Mouse (Mus musculus) layer of hippocampus, adult 2 months (tissue): ENCODE results near the gene E130308A19Rik. TPM values are rescaled to one million over a fixed set of nuclear protein-coding genes. Genes with fewer than 3 reads are reported as not detected.

ENCODE experiments used
- DNase-seq, 2 experiments: peaks; one replicate each; pipeline ENCODE4 v3.0.0; 2022; ENCODE audit warnings: low spot score in 2 of 2
- H3K27ac ChIP-seq: fragments of 200-600 bp; 2 replicates; pipeline ENCODE4 v1.8.1; 2022
- H3K4me3 ChIP-seq: fragments of 200-600 bp; 2 replicates; pipeline ENCODE4 v1.8.1; 2022; ENCODE audit warnings: mild to moderate bottlenecking
- CTCF ChIP-seq: fragments of 200-600 bp; conservative IDR thresholded peaks from 2 replicates; pipeline ENCODE4 v1.8.1; 2022; ENCODE audit warnings: antibody characterized with exemption, mild to moderate bottlenecking, moderate library complexity
- total RNA-seq, 2 experiments: library from RNA; stranded (reverse); gene quantifications; 2 replicates each; pipeline ENCODE4 v1.2.3; 2021

The E130308A19Rik gene
- total RNA-seq, 2 experiments from 2014 or later = 12.8 to 13.6 TPM

- no peak overlapping the region for H3K4me3 ChIP-seq
- no peak for DNase-seq
- H3K27ac ChIP-seq = no peak overlapping the region
- TF ChIP-seq CTCF = no peak
Measured at GRCm38 (mm10) chr4:59727878-59728261, 101.9 kb downstream of the E130308A19Rik start.

GRCm38 (mm10) chr4:59728839-59729238 is 102.8 kb downstream of the E130308A19Rik start:
- no peak for DNase-seq
- TF ChIP-seq CTCF = no peak
- H3K4me3 ChIP-seq = no peak overlapping the region
- no peak overlapping the region for H3K27ac ChIP-seq

GRCm38 (mm10) chr4:59731544-59731943 is 105.5 kb downstream of the E130308A19Rik start:
- no peak for TF ChIP-seq CTCF
- DNase-seq = no peak
- H3K4me3 ChIP-seq = no peak overlapping the region
- no peak overlapping the region for H3K27ac ChIP-seq

- no peak overlapping the region for H3K27ac ChIP-seq
- peak; percentile 57 for TF ChIP-seq CTCF
- no peak overlapping the region for H3K4me3 ChIP-seq
- DNase-seq = no peak
Measured at GRCm38 (mm10) chr4:59739321-59739720, 113.3 kb downstream of the E130308A19Rik start.

- no peak overlapping the region for H3K27ac ChIP-seq
- TF ChIP-seq CTCF = no peak
- no peak for DNase-seq
- no peak overlapping the region for H3K4me3 ChIP-seq
Measured at GRCm38 (mm10) chr4:59739882-59740281, 113.9 kb downstream of the E130308A19Rik start.

- Histone ChIP-seq H3K27ac (no peak overlapping the region), H3K4me3 (no peak overlapping the region)
- no peak for DNase-seq
Measured at GRCm38 (mm10) chr4:59753491-59754140, 127.6 kb downstream of the E130308A19Rik start.

GRCm38 (mm10) chr4:59756332-59757082 is 130.5 kb downstream of the E130308A19Rik start:
- H3K4me3 ChIP-seq = no peak overlapping the region
- peak; percentile 68 to 79 for DNase-seq
- TF ChIP-seq CTCF = no peak
- H3K27ac ChIP-seq = 0 out of 2 replicates have a peak overlapping the region, but pooled peaks have one; percentile 12

More at GRCm38 (mm10) chr4:59753491-59754140, 127.6 kb downstream of the E130308A19Rik start:
- TF ChIP-seq CTCF = no peak

GRCm38 (mm10) chr4:59757452-59758435 is 131.7 kb downstream of the E130308A19Rik start:
- Histone ChIP-seq H3K27ac (no peak overlapping the region; the same call in 1 of the 2 replicates), H3K4me3 (no peak overlapping the region)
- no peak for DNase-seq
- no peak for TF ChIP-seq CTCF

- DNase-seq = no peak
- Histone ChIP-seq H3K4me3 (no peak overlapping the region), H3K27ac (no peak overlapping the region)
- TF ChIP-seq CTCF = peak; percentile 39
Measured at GRCm38 (mm10) chr4:59760016-59760415, 134.0 kb downstream of the E130308A19Rik start.

GRCm38 (mm10) chr4:59760636-59761364 is 134.8 kb downstream of the E130308A19Rik start:
- DNase-seq = peak in 1 of 2 experiments; percentile 42
- TF ChIP-seq CTCF = peak; percentile 76
- H3K27ac ChIP-seq = no peak overlapping the region; the same call in 1 of the 2 replicates
- H3K4me3 ChIP-seq = no peak overlapping the region

GRCm38 (mm10) chr4:59761365-59761729 is 135.3 kb downstream of the E130308A19Rik start:
- no peak for DNase-seq
- Histone ChIP-seq H3K4me3 (no peak overlapping the region), H3K27ac (no peak overlapping the region)
- no peak for TF ChIP-seq CTCF

- no peak for DNase-seq
- Histone ChIP-seq H3K27ac (peak overlapping the region; percentile 11; the same call in 1 of the 2 replicates), H3K4me3 (no peak overlapping the region)
- TF ChIP-seq CTCF = no peak
Measured at GRCm38 (mm10) chr4:59764950-59765349, 138.9 kb downstream of the E130308A19Rik start.
